Mouse (Mus musculus) megakaryocyte, embryonic 14.5 days (primary cell): ENCODE results near the gene Oas1h.

Experiments
- FLI1 ChIP-seq: IDR thresholded peaks from 2 replicates; pipeline ENCODE4 v1.6.1; 2012; ENCODE audit warnings: low read length, inconsistent platforms, mixed read lengths
- GATA1 ChIP-seq: IDR thresholded peaks from 3 replicates; pipeline ENCODE4 v1.6.1; 2012; ENCODE audit warnings: mixed read lengths, low read length, inconsistent platforms, borderline replicate concordance

DNA sequence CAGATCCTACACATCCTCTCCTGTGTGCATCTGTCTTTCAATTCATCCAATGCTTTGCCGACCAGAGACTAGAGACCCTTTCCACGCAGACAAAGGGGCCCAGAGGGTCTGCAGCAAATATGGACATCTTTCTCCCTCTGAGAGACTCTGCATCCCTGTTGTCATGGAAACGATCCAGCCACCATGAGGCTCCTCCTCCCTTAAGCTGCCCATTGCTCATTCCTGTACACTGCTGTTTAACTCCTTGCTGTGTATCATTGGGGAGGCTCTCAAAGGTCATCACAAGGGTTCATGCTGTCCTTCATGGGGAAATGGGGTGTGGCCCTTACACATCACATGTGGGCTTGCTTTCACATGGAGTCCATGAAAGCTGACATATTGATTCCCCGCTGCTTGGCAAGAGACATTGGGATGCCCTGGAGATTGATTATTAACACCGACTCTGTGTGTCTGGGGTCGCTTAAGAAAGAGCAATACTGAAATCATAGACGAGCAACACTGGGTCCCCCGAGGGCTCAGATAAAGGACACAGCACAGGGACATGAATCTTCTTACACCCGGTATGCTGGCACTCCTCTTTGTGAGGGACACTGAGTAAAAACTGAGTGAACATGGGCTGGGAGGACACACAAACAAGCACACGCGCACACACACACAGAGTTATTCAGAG, 34.1 kb downstream of the Oas1h start:
- no peak for TF ChIP-seq GATA1
- no peak for TF ChIP-seq FLI1
